Comparison of ENCODE assay signal across 13 mouse cellular contexts in the genomic region with DNA sequence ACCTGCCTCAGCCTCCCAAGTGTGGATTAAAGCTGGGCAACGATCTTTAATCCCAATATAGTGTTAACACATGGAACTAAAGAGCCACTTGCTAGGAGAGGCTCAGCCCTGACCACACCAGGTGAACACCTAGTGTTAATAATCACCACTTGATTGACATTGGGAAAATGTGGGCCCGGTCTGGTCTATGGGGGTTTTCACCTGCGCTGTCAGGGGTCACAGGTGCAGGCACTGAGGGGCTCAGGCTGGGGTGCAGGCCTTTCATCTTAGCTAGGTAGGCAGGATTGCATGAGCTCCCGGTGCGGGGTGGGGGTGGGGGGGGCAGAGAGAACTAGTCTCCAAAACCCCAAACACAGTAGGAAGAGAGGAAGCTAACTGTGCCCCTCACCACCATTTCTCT.
"Had no signal": no experiment of that assay in that cellular context is flagged by ENCODE, and none has a peak within 500 bp of the region (broad histone marks: within the 10 kb centered on the region; RNA-seq: fewer than 3 reads in every experiment).

No protein-coding gene starts in this region.

- ATAC-seq: liver, embryonic 12.5 days; midbrain, embryonic 16.5 days had no signal

- H3K27ac ChIP-seq: left cerebral cortex, adult 2 months; midbrain, embryonic 12.5 days; neural tube, embryonic 13.5 days had no signal

- H3K36me3 ChIP-seq: limb, embryonic 15.5 days; liver, embryonic 12.5 days; midbrain, embryonic 12.5 days; neural tube, embryonic 13.5 days had no signal

- H3K4me3 ChIP-seq: left cerebral cortex, adult 2 months; limb, embryonic 15.5 days; liver, embryonic 12.5 days; midbrain, embryonic 12.5 days; neural tube, embryonic 13.5 days had no signal

- DNase-seq: kidney, adult 2 months; kidney, postnatal 25 days; lung, embryonic 14.5 days; lung, postnatal 14 days; retina, postnatal 1 day; right cerebral cortex, postnatal 4 days; spleen, adult 18-20 months had no signal

- H3K9me3 ChIP-seq: limb, embryonic 15.5 days; liver, embryonic 12.5 days; midbrain, embryonic 12.5 days; neural tube, embryonic 13.5 days had no signal

- H3K4me2 ChIP-seq: limb, embryonic 15.5 days; midbrain, embryonic 12.5 days; neural tube, embryonic 13.5 days had no signal

- H3K9ac ChIP-seq: limb, embryonic 15.5 days; liver, embryonic 12.5 days; lung, embryonic 14.5 days; midbrain, embryonic 12.5 days; neural tube, embryonic 13.5 days had no signal
